Mouse (Mus musculus) C2C12 (cell line): ENCODE measurements around the gene Ppp2ca. TPM values are rescaled to one million over a fixed set of nuclear protein-coding genes. Genes with fewer than 3 reads are reported as not detected.

Experiments
- H3K27me3 ChIP-seq: one replicate; pipeline ENCODE4 v1.6.1; 2011; ENCODE audit not compliant: control insufficient read depth, insufficient read depth, insufficient read length
- H3K36me3 ChIP-seq: one replicate; pipeline ENCODE4 v1.6.1; 2011; ENCODE audit not compliant: control insufficient read depth, insufficient read depth
- H3K4me3 ChIP-seq: one replicate; pipeline ENCODE4 v1.5.1; 2011; ENCODE audit warnings: mild to moderate bottlenecking, control low read depth; ENCODE audit not compliant: poor library complexity, insufficient read depth, severe bottlenecking
- H3K79me2 ChIP-seq: one replicate; pipeline ENCODE4 v1.6.1; 2011; ENCODE audit not compliant: control insufficient read depth, insufficient read depth
- H3K79me3 ChIP-seq: one replicate; pipeline ENCODE4 v1.6.1; 2011; ENCODE audit warnings: low read depth, control low read depth
- H3ac ChIP-seq: one replicate; pipeline ENCODE3; 2011; ENCODE audit warnings: low read depth; ENCODE audit not compliant: control insufficient read depth, insufficient read length
- CEBPB ChIP-seq: IDR thresholded peaks from one replicate; pipeline ENCODE4 v1.6.1; 2011; ENCODE audit warnings: low read depth, mild to moderate bottlenecking, control low read depth, moderate library complexity
- CTCF ChIP-seq: IDR thresholded peaks from one replicate; pipeline ENCODE4 v1.5.1; 2011; ENCODE audit not compliant: control insufficient read depth, insufficient read depth, insufficient read length
- FOSL1 ChIP-seq: IDR thresholded peaks from one replicate; pipeline ENCODE4 v1.8.0; 2011; ENCODE audit warnings: mild to moderate bottlenecking, low read length; ENCODE audit not compliant: poor library complexity, insufficient read depth, severe bottlenecking
- MAX ChIP-seq: IDR thresholded peaks from one replicate; pipeline ENCODE4 v1.6.1; 2011; ENCODE audit warnings: mild to moderate bottlenecking, control low read depth
- MYOD1 ChIP-seq: IDR thresholded peaks from one replicate; pipeline ENCODE4 v1.6.1; 2011; ENCODE audit warnings: low read depth; ENCODE audit not compliant: control insufficient read depth, insufficient read length
- MYOG ChIP-seq: IDR thresholded peaks from one replicate; pipeline ENCODE4 v1.6.1; 2011; ENCODE audit not compliant: control insufficient read depth, insufficient read length; ENCODE audit errors: extremely low read depth
- USF1 ChIP-seq: IDR thresholded peaks from one replicate; pipeline ENCODE4 v1.6.1; 2011; ENCODE audit warnings: low read depth, mild to moderate bottlenecking, control low read depth, moderate library complexity
- microRNA-seq: library from miRNA; unstranded; fragments of <30 nt; microRNA quantifications from one replicate; pipeline ENCODE4, GENCODE M21; 2019; ENCODE audit warnings: borderline microRNAs expressed
- polyA plus RNA-seq: library from polyadenylated mRNA; unstranded; fragments of >200 nt; fragmentation: generic; extraction: Trizol; gene quantifications from one replicate; pipeline ENCODE4 v1.2.1, GENCODE M21; 2012; ENCODE audit warnings: missing spikeins

Gene Ppp2ca
- polyA plus RNA-seq, 1 experiment, result 41.5 TPM

GRCm38 (mm10) chr11:52168461-52168860 lies 70.0 kb downstream of the Ppp2ca start:
- Histone ChIP-seq H3K4me3 (peak overlapping the region; percentile 14), H3ac (peak overlapping the region; percentile 23), H3K27me3 (peaks cover 15% of the 10 kb centered on the region), H3K79me2 (no peaks in the 10 kb centered on the region), H3K79me3 (no peaks in the 10 kb centered on the region), H3K36me3 (no peaks in the 10 kb centered on the region)
- TF ChIP-seq CTCF, result no peak
- TF ChIP-seq MYOG, result no peak
- TF ChIP-seq USF1, result no peak
- no peak for TF ChIP-seq MYOD1
- TF ChIP-seq MAX, result no peak
- no peak for TF ChIP-seq CEBPB
- no peak for TF ChIP-seq FOSL1

Small RNA genes lying within 50 kb of the gene (microRNA-seq; reads per million reads assigned to microRNA genes)
- gene Gm24157 (0.16 reads per million), gene Mir3061 (62.2 reads per million, percentile 71 among the genes with 10 or more reads in this experiment)

Other genes starting within 250 kb of the Ppp2ca start
- 4.0 TPM for gene Jade2, start 241.0 kb upstream of the Ppp2ca start, polyA plus RNA-seq
- gene Cdkn2aipnl, start 131.0 kb upstream of the Ppp2ca start, polyA plus RNA-seq, result 52.7 TPM
- 49.4 TPM for gene Ube2b, start 97.9 kb upstream of the Ppp2ca start, polyA plus RNA-seq
- gene Cdkl3, start 94.5 kb upstream of the Ppp2ca start, polyA plus RNA-seq, result 1.7 TPM
- not detected for gene Olfr1373, start 46.8 kb downstream of the Ppp2ca start, polyA plus RNA-seq
- gene Olfr1371, start 115.3 kb downstream of the Ppp2ca start, polyA plus RNA-seq, result not detected
- 149 TPM for gene Skp1a, start 133.3 kb downstream of the Ppp2ca start, polyA plus RNA-seq
- 25.3 TPM for gene Tcf7, start 184.3 kb downstream of the Ppp2ca start, polyA plus RNA-seq